Mouse (Mus musculus): ENCODE data around the gene Rtn4rl1. TPM values are rescaled to one million over a fixed set of nuclear protein-coding genes. Genes with fewer than 3 reads are reported as not detected.

The Rtn4rl1 gene
- polyA plus RNA-seq, 1 experiment = 11.1 TPM

- Histone ChIP-seq H3K27me3 (ENCODE audit: control insufficient read depth, insufficient read depth, low read length) (no peaks in the 10 kb centered on the region), H3K4me3 (ENCODE audit: extremely low read depth, insufficient read depth, insufficient read length) (no peak overlapping the region), H3K27ac (ENCODE audit: insufficient read depth, low read length) (no peak overlapping the region), H3K4me1 (ENCODE audit: control insufficient read depth, insufficient read depth, insufficient read length) (peaks cover 15% of the 10 kb centered on the region; the same call in 1 of the 2 replicates), H3K36me3 (ENCODE audit: control insufficient read depth, insufficient read depth, low read length) (peaks cover 1% of the 10 kb centered on the region; the same call in 1 of the 2 replicates)
- no peak for TF ChIP-seq CTCF (IDR thresholded peaks at IDR 0.05; ENCODE audit: extremely low read depth, insufficient read depth, insufficient read length, insufficient replicate concordance)
- TF ChIP-seq POLR2A (IDR thresholded peaks at IDR 0.05; ENCODE audit: low read depth, low read length) = no peak
- WGBS = 95% methylated on average over 5 of the region's 5 CpGs
- DNase-seq (ENCODE audit: low read depth in 1 of 2, low spot score in 2 of 2) = no peak
These were observed 9.0 kb upstream of the Rtn4rl1 start for GRCm38 (mm10) chr11:75184573-75184972.

GRCm38 (mm10) chr11:75184986-75185385, 8.6 kb upstream of the Rtn4rl1 start:
- 69% methylated on average over 2 of the region's 2 CpGs for WGBS
- no peak overlapping the region for H3K27ac ChIP-seq (ENCODE audit: insufficient read depth, low read length)
- no peak for TF ChIP-seq POLR2A (IDR thresholded peaks at IDR 0.05; ENCODE audit: low read depth, low read length)
- no peak for TF ChIP-seq CTCF (IDR thresholded peaks at IDR 0.05; ENCODE audit: extremely low read depth, insufficient read depth, insufficient read length, insufficient replicate concordance)
- H3K27me3 ChIP-seq (ENCODE audit: control insufficient read depth, insufficient read depth, low read length) = no peaks in the 10 kb centered on the region
- H3K4me3 ChIP-seq (ENCODE audit: extremely low read depth, insufficient read depth, insufficient read length) = no peak overlapping the region
- peaks cover 16% of the 10 kb centered on the region; the same call in 1 of the 2 replicates for H3K4me1 ChIP-seq (ENCODE audit: control insufficient read depth, insufficient read depth, insufficient read length)
- DNase-seq (ENCODE audit: low read depth in 1 of 2, low spot score in 2 of 2) = peak in 1 of 2 experiments; percentile 73
- peaks cover 1% of the 10 kb centered on the region; the same call in 1 of the 2 replicates for H3K36me3 ChIP-seq (ENCODE audit: control insufficient read depth, insufficient read depth, low read length)

DNA sequence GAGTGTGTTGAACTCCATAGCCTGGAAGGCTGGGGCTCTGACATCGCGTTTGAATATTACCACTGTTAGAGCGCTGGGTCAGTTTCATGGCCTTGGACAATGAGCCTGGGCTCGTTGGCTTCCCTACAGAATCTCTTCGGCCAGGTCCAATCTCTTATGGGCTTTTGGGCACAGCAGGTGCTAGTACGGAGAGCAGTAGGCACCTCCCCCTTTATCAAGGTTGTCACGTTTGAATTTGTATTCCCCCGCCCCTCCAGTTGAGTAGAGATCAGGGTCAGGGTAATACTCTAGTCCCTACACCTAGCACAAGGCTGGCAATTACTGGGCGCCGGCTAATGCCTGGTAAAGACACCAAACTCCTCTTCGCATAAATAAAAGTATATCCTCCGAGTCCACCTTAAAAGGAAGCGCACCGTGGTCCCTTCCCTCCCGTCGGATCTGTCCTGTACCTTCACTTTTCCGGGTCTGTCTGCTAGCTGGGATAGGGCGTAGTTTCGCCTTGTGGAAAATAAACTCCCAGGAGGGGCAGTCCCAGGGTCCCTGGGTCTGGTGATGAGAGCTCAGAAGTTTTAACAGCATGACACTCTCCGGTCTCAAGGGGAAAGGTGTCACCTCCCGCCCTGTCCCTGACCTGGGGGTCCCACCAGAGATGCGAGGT, 3.7 kb upstream of the Rtn4rl1 start:
- no peaks in the 10 kb centered on the region for H3K36me3 ChIP-seq (ENCODE audit: control insufficient read depth, insufficient read depth, low read length)
- peak overlapping the region; percentile 96 for H3K4me3 ChIP-seq (ENCODE audit: extremely low read depth, insufficient read depth, insufficient read length)
- peaks cover 10% of the 10 kb centered on the region for H3K27me3 ChIP-seq (ENCODE audit: control insufficient read depth, insufficient read depth, low read length)
- peaks cover 18% of the 10 kb centered on the region for H3K4me1 ChIP-seq (ENCODE audit: control insufficient read depth, insufficient read depth, insufficient read length)
- peak overlapping the region; percentile 48; the same call in 1 of the 2 replicates for H3K27ac ChIP-seq (ENCODE audit: insufficient read depth, low read length)
- 2% methylated on average over 22 of the region's 22 CpGs for WGBS
- TF ChIP-seq CTCF (IDR thresholded peaks at IDR 0.05; ENCODE audit: extremely low read depth, insufficient read depth, insufficient read length, insufficient replicate concordance) (no peak), POLR2A (IDR thresholded peaks at IDR 0.05; ENCODE audit: low read depth, low read length) (no peak)
- no peak for DNase-seq (ENCODE audit: low read depth in 1 of 2, low spot score in 2 of 2)

- peaks cover 13% of the 10 kb centered on the region for H3K27me3 ChIP-seq (ENCODE audit: control insufficient read depth, insufficient read depth, low read length)
- H3K4me3 ChIP-seq (ENCODE audit: extremely low read depth, insufficient read depth, insufficient read length) = peak overlapping the region; percentile 96
- peak; percentile 73 to 83 for DNase-seq (ENCODE audit: low read depth in 1 of 2, low spot score in 2 of 2)
- H3K27ac ChIP-seq (ENCODE audit: insufficient read depth, low read length) = peak overlapping the region; percentile 48; the same call in 1 of the 2 replicates
- peaks cover 18% of the 10 kb centered on the region for H3K4me1 ChIP-seq (ENCODE audit: control insufficient read depth, insufficient read depth, insufficient read length)
- no peaks in the 10 kb centered on the region for H3K36me3 ChIP-seq (ENCODE audit: control insufficient read depth, insufficient read depth, low read length)
- WGBS = under 1% methylated on average over 24 of the region's 24 CpGs
- peak; percentile 50 for TF ChIP-seq POLR2A (IDR thresholded peaks at IDR 0.05; ENCODE audit: low read depth, low read length)
- no peak for TF ChIP-seq CTCF (IDR thresholded peaks at IDR 0.05; ENCODE audit: extremely low read depth, insufficient read depth, insufficient read length, insufficient replicate concordance)
These were observed 3.2 kb upstream of the Rtn4rl1 start for GRCm38 (mm10) chr11:75190371-75190724.

- no peaks in the 10 kb centered on the region for H3K36me3 ChIP-seq (ENCODE audit: control insufficient read depth, insufficient read depth, low read length)
- peak within 1 kb of the TSS; percentile 48; the same call in 1 of the 2 replicates for H3K27ac ChIP-seq (ENCODE audit: insufficient read depth, low read length)
- 80% methylated on average over 5 of the region's 5 CpGs for WGBS
- peak within 1 kb of the TSS; percentile 96 for H3K4me3 ChIP-seq (ENCODE audit: extremely low read depth, insufficient read depth, insufficient read length)
- TF ChIP-seq POLR2A (IDR thresholded peaks at IDR 0.05; ENCODE audit: low read depth, low read length) = no peak
- TF ChIP-seq CTCF (IDR thresholded peaks at IDR 0.05; ENCODE audit: extremely low read depth, insufficient read depth, insufficient read length, insufficient replicate concordance) = no peak
- H3K4me1 ChIP-seq (ENCODE audit: control insufficient read depth, insufficient read depth, insufficient read length) = peaks cover 13% of the 10 kb centered on the region
- H3K27me3 ChIP-seq (ENCODE audit: control insufficient read depth, insufficient read depth, low read length) = peaks cover 13% of the 10 kb centered on the region
- no peak for DNase-seq (ENCODE audit: low read depth in 1 of 2, low spot score in 2 of 2)
These were observed 2.6 kb upstream of the Rtn4rl1 start, which contains the start of gene Dph1 for GRCm38 (mm10) chr11:75190905-75191441. Gene Dph1, minus strand, starts transcription at chr11:75191241.

- 82% methylated on average over 6 of the region's 6 CpGs for WGBS
- H3K4me1 ChIP-seq (ENCODE audit: control insufficient read depth, insufficient read depth, insufficient read length) = peaks cover 13% of the 10 kb centered on the region
- H3K4me3 ChIP-seq (ENCODE audit: extremely low read depth, insufficient read depth, insufficient read length) = no peak overlapping the region
- H3K27ac ChIP-seq (ENCODE audit: insufficient read depth, low read length) = no peak overlapping the region
- peaks cover 13% of the 10 kb centered on the region for H3K27me3 ChIP-seq (ENCODE audit: control insufficient read depth, insufficient read depth, low read length)
- no peak for DNase-seq (ENCODE audit: low read depth in 1 of 2, low spot score in 2 of 2)
- H3K36me3 ChIP-seq (ENCODE audit: control insufficient read depth, insufficient read depth, low read length) = no peaks in the 10 kb centered on the region
- TF ChIP-seq POLR2A (IDR thresholded peaks at IDR 0.05; ENCODE audit: low read depth, low read length) = no peak
- no peak for TF ChIP-seq CTCF (IDR thresholded peaks at IDR 0.05; ENCODE audit: extremely low read depth, insufficient read depth, insufficient read length, insufficient replicate concordance)
These were observed 1.7 kb upstream of the Rtn4rl1 start for GRCm38 (mm10) chr11:75191841-75192240.
